Mouse (Mus musculus): ENCODE data around the gene Sgo2a.
"Not testable (repeated sequence)": the region's sequence is repeated elsewhere in the genome, so short reads cannot be mapped to it uniquely, and the experiment has no call there.

- not testable (repeated sequence) for TF ChIP-seq POLR2A, EP300 (IDR thresholded peaks at IDR 0.05; ENCODE audit: insufficient read depth, low read depth, low read length)
Observed at GRCm38 (mm10) chr1:58006388-58006787, 10.6 kb downstream of the Sgo2a start.

All from heart, adult 2 months (tissue).